Mouse (Mus musculus) neural tube, embryonic 13.5 days (tissue): ENCODE measurements around the gene Gck. TPM values are rescaled to one million over a fixed set of nuclear protein-coding genes. Genes with fewer than 3 reads are reported as not detected.

Experiments used
- ATAC-seq: fragments of 200-750 bp; cut with Nextera tagmentation; 2 replicates; pipeline ENCODE4 v1.8.0; 2017; ENCODE audit warnings: low read depth, mild to moderate bottlenecking, moderate TSS enrichment, moderate library complexity
- H3K27ac ChIP-seq: fragments of 300-500 bp; sonication (generic); replicated peaks from 2 replicates; pipeline ENCODE4 v1.5.1; 2015; ENCODE audit warnings: moderate library complexity, mild to moderate bottlenecking, inconsistent platforms
- H3K27me3 ChIP-seq: fragments of 300-500 bp; sonication (generic); 2 replicates; pipeline ENCODE4 v1.6.1; 2015; ENCODE audit warnings: mild to moderate bottlenecking, inconsistent platforms
- H3K36me3 ChIP-seq: fragments of 300-500 bp; sonication (generic); 2 replicates; pipeline ENCODE4 v1.6.1; 2015; ENCODE audit warnings: mild to moderate bottlenecking, inconsistent platforms
- H3K4me1 ChIP-seq: fragments of 300-500 bp; sonication (generic); replicated peaks from 2 replicates; pipeline ENCODE4 v1.6.1; 2015; ENCODE audit warnings: inconsistent platforms
- H3K4me2 ChIP-seq: fragments of 300-500 bp; sonication (generic); 2 replicates; pipeline ENCODE4 v1.6.1; 2015; ENCODE audit warnings: inconsistent platforms, mild to moderate bottlenecking, moderate library complexity
- H3K4me3 ChIP-seq: fragments of 300-500 bp; sonication (generic); 2 replicates; pipeline ENCODE4 v1.5.1; 2015; ENCODE audit warnings: mild to moderate bottlenecking, inconsistent platforms
- H3K9ac ChIP-seq: fragments of 300-500 bp; sonication (generic); 2 replicates; pipeline ENCODE4 v1.6.1; 2015; ENCODE audit warnings: moderate library complexity, mild to moderate bottlenecking, inconsistent platforms
- H3K9me3 ChIP-seq: fragments of 300-500 bp; sonication (generic); 2 replicates; pipeline ENCODE4 v1.6.1; 2016; ENCODE audit warnings: inconsistent platforms
- WGBS: fragments of 180-500 bp; shearing (Covaris S2); methylation state at CpG from one replicate; pipeline ENCODE4 v1.1.7; 2015; 5-methylcytosine and 5-hydroxymethylcytosine counted together
- polyA plus RNA-seq: library from polyadenylated mRNA; unstranded; fragments of >200 nt; fragmentation: Nextera tagmentation; extraction: Ambion mirVana; gene quantifications from 2 replicates; pipeline ENCODE4 v1.2.1, GENCODE M21; 2015

Gck gene
- polyA plus RNA-seq = 3.0 and 3.3 TPM in 2 replicates

- peak; percentile 47; the same call in 1 of the 2 replicates for ATAC-seq
- 59% methylated on average over 8 of the region's 8 CpGs for WGBS
These were observed at the start of gene Gck for GRCm38 (mm10) chr11:5949586-5950352. Gck (minus strand) TSS chr11:5950081.

GRCm38 (mm10) chr11:5998472-5998871 lies 48.6 kb upstream of the Gck start:
- no peaks in the 10 kb centered on the region for H3K27me3 ChIP-seq

More at GRCm38 (mm10) chr11:5949586-5950352, at the start of gene Gck:
- H3K4me3 ChIP-seq = no peak within 1 kb of the TSS
- H3K9me3 ChIP-seq = no peaks in the 10 kb centered on the region
- no peaks in the 10 kb centered on the region for H3K36me3 ChIP-seq
- no peaks in the 10 kb centered on the region for H3K27me3 ChIP-seq
- H3K27ac ChIP-seq = no peak within 1 kb of the TSS
- no peak within 1 kb of the TSS for H3K9ac ChIP-seq
- H3K4me2 ChIP-seq = no peak within 1 kb of the TSS
- peaks cover 12% of the 10 kb centered on the region for H3K4me1 ChIP-seq

GRCm38 (mm10) chr11:5995989-5996388 lies 46.1 kb upstream of the Gck start:
- WGBS = 21% methylated on average over 8 of the region's 8 CpGs
- ATAC-seq = peak; percentile 22; the same call in 1 of the 2 replicates
- no peaks in the 10 kb centered on the region for H3K36me3 ChIP-seq
- peaks cover 16% of the 10 kb centered on the region for H3K4me1 ChIP-seq
- no peaks in the 10 kb centered on the region for H3K9me3 ChIP-seq
- no peak overlapping the region for H3K27ac ChIP-seq
- no peaks in the 10 kb centered on the region for H3K27me3 ChIP-seq
- H3K4me3 ChIP-seq = no peak overlapping the region
- no peak overlapping the region for H3K4me2 ChIP-seq
- H3K9ac ChIP-seq = no peak overlapping the region

More at GRCm38 (mm10) chr11:5998472-5998871, 48.6 kb upstream of the Gck start:
- peaks cover 21% of the 10 kb centered on the region for H3K4me1 ChIP-seq
- no peak for ATAC-seq
- 98% methylated on average over 2 of the region's 2 CpGs for WGBS
- no peaks in the 10 kb centered on the region for H3K9me3 ChIP-seq
- no peak overlapping the region for H3K27ac ChIP-seq
- no peak overlapping the region for H3K4me3 ChIP-seq
- no peaks in the 10 kb centered on the region for H3K36me3 ChIP-seq
- no peak overlapping the region for H3K4me2 ChIP-seq
- no peak overlapping the region for H3K9ac ChIP-seq

- H3K9me3 ChIP-seq = no peaks in the 10 kb centered on the region
- no peak overlapping the region for H3K27ac ChIP-seq
- H3K4me1 ChIP-seq = peaks cover 5% of the 10 kb centered on the region
- H3K4me3 ChIP-seq = no peak overlapping the region
- WGBS = 76% methylated on average over 3 of the region's 3 CpGs
- H3K36me3 ChIP-seq = 0 out of 2 replicates have a peak, but pooled peaks cover 4% of the 10 kb centered on the region
- no peak for ATAC-seq
- H3K4me2 ChIP-seq = no peak overlapping the region
- H3K9ac ChIP-seq = no peak overlapping the region
- H3K27me3 ChIP-seq = no peaks in the 10 kb centered on the region
These were observed 45.0 kb upstream of the Gck start for GRCm38 (mm10) chr11:5994880-5995279.

GRCm38 (mm10) chr11:5994212-5994611 lies 44.3 kb upstream of the Gck start:
- H3K27me3 ChIP-seq = no peaks in the 10 kb centered on the region
- H3K27ac ChIP-seq = no peak overlapping the region
- no peak overlapping the region for H3K4me2 ChIP-seq
- no peak overlapping the region for H3K4me3 ChIP-seq
- H3K9ac ChIP-seq = no peak overlapping the region
- no peaks in the 10 kb centered on the region for H3K4me1 ChIP-seq
- no peak for ATAC-seq
- H3K36me3 ChIP-seq = peaks cover 5% of the 10 kb centered on the region; the same call in 1 of the 2 replicates
- WGBS = 63% methylated on average over 5 of the region's 5 CpGs
- H3K9me3 ChIP-seq = no peaks in the 10 kb centered on the region

- 32% methylated on average over 4 of the region's 4 CpGs for WGBS
These were observed 41.0 kb upstream of the Gck start for GRCm38 (mm10) chr11:5990910-5991309.

GRCm38 (mm10) chr11:5989954-5990593 lies 40.2 kb upstream of the Gck start:
- Histone ChIP-seq H3K27ac (no peak overlapping the region), H3K9me3 (no peaks in the 10 kb centered on the region), H3K36me3 (peaks cover 14% of the 10 kb centered on the region; the same call in 1 of the 2 replicates), H3K4me1 (no peaks in the 10 kb centered on the region), H3K27me3 (no peaks in the 10 kb centered on the region), H3K9ac (no peak overlapping the region), H3K4me3 (no peak overlapping the region), H3K4me2 (no peak overlapping the region)
- WGBS = 83% methylated on average over 16 of the region's 16 CpGs
- no peak for ATAC-seq

More at GRCm38 (mm10) chr11:5990910-5991309, 41.0 kb upstream of the Gck start:
- Histone ChIP-seq H3K4me3 (no peak overlapping the region), H3K4me2 (no peak overlapping the region), H3K27me3 (no peaks in the 10 kb centered on the region), H3K9ac (no peak overlapping the region), H3K9me3 (no peaks in the 10 kb centered on the region), H3K36me3 (peaks cover 14% of the 10 kb centered on the region; the same call in 1 of the 2 replicates), H3K4me1 (no peaks in the 10 kb centered on the region), H3K27ac (no peak overlapping the region)
- ATAC-seq = no peak

GRCm38 (mm10) chr11:5988126-5988525 lies 38.2 kb upstream of the Gck start:
- H3K9ac ChIP-seq = no peak overlapping the region
- H3K9me3 ChIP-seq = no peaks in the 10 kb centered on the region
- H3K4me3 ChIP-seq = no peak overlapping the region
- H3K27ac ChIP-seq = no peak overlapping the region
- WGBS = 79% methylated on average over 10 of the region's 10 CpGs
- H3K36me3 ChIP-seq = peaks cover 14% of the 10 kb centered on the region; the same call in 1 of the 2 replicates
- ATAC-seq = no peak
- no peaks in the 10 kb centered on the region for H3K4me1 ChIP-seq
- no peak overlapping the region for H3K4me2 ChIP-seq
- no peaks in the 10 kb centered on the region for H3K27me3 ChIP-seq

- Histone ChIP-seq H3K27ac (no peak overlapping the region), H3K9ac (no peak overlapping the region), H3K36me3 (peaks cover 4% of the 10 kb centered on the region; the same call in 1 of the 2 replicates), H3K4me2 (no peak overlapping the region), H3K9me3 (no peaks in the 10 kb centered on the region), H3K4me3 (no peak overlapping the region), H3K4me1 (no peaks in the 10 kb centered on the region), H3K27me3 (no peaks in the 10 kb centered on the region)
- ATAC-seq = no peak
- WGBS = 93% methylated on average over 5 of the region's 5 CpGs
These were observed 33.7 kb upstream of the Gck start for GRCm38 (mm10) chr11:5983629-5984028.

GRCm38 (mm10) chr11:5981323-5981722 lies 31.4 kb upstream of the Gck start:
- 85% methylated on average over 7 of the region's 7 CpGs for WGBS
- Histone ChIP-seq H3K4me2 (no peak overlapping the region), H3K4me1 (no peaks in the 10 kb centered on the region), H3K27me3 (no peaks in the 10 kb centered on the region), H3K9me3 (no peaks in the 10 kb centered on the region), H3K4me3 (no peak overlapping the region), H3K27ac (no peak overlapping the region), H3K36me3 (no peaks in the 10 kb centered on the region; the same call in 1 of the 2 replicates), H3K9ac (no peak overlapping the region)
- no peak for ATAC-seq

GRCm38 (mm10) chr11:5980561-5980960 lies 30.7 kb upstream of the Gck start:
- no peaks in the 10 kb centered on the region for H3K9me3 ChIP-seq
- no peak for ATAC-seq
- no peaks in the 10 kb centered on the region; the same call in 1 of the 2 replicates for H3K36me3 ChIP-seq
- 75% methylated on average over 8 of the region's 8 CpGs for WGBS
- H3K4me3 ChIP-seq = no peak overlapping the region
- H3K27me3 ChIP-seq = no peaks in the 10 kb centered on the region
- H3K9ac ChIP-seq = no peak overlapping the region
- H3K4me1 ChIP-seq = no peaks in the 10 kb centered on the region
- no peak overlapping the region for H3K4me2 ChIP-seq
- H3K27ac ChIP-seq = no peak overlapping the region

- H3K36me3 ChIP-seq = no peaks in the 10 kb centered on the region; the same call in 1 of the 2 replicates
- no peak overlapping the region for H3K9ac ChIP-seq
- WGBS = 90% methylated on average over 2 of the region's 2 CpGs
- no peaks in the 10 kb centered on the region for H3K27me3 ChIP-seq
- H3K4me3 ChIP-seq = no peak overlapping the region
- no peak for ATAC-seq
- no peak overlapping the region for H3K27ac ChIP-seq
- H3K4me2 ChIP-seq = no peak overlapping the region
- H3K9me3 ChIP-seq = no peaks in the 10 kb centered on the region
- H3K4me1 ChIP-seq = no peaks in the 10 kb centered on the region
These were observed 30.2 kb upstream of the Gck start for GRCm38 (mm10) chr11:5980108-5980507.
